Mouse (Mus musculus): ENCODE measurements around the gene Kat7. TPM values are rescaled to one million over a fixed set of nuclear protein-coding genes. Genes with fewer than 3 reads are reported as not detected.

Gene Kat7
- 10 to 100 TPM; 52.0 to 63.0 TPM for total RNA-seq (2021)
- long read RNA-seq, experiment 1, transcript Kat7-204 (14 exons, 3,470 nt): minor isoform, 5 of 28 reads
- long read RNA-seq, experiment 1, transcript Kat7-205 (15 exons, 3,560 nt): major isoform, 9 of 28 reads
- long read RNA-seq, experiment 1, partial matches to known transcripts: 7 of 28 reads
- long read RNA-seq, experiment 1, other reads (novel, unspliced or antisense): 7 of 28 reads
- long read RNA-seq, experiment 2, partial matches to known transcripts: 0 of 8 reads
- long read RNA-seq, experiment 2, other reads (novel, unspliced or antisense): 5 of 8 reads

DNA sequence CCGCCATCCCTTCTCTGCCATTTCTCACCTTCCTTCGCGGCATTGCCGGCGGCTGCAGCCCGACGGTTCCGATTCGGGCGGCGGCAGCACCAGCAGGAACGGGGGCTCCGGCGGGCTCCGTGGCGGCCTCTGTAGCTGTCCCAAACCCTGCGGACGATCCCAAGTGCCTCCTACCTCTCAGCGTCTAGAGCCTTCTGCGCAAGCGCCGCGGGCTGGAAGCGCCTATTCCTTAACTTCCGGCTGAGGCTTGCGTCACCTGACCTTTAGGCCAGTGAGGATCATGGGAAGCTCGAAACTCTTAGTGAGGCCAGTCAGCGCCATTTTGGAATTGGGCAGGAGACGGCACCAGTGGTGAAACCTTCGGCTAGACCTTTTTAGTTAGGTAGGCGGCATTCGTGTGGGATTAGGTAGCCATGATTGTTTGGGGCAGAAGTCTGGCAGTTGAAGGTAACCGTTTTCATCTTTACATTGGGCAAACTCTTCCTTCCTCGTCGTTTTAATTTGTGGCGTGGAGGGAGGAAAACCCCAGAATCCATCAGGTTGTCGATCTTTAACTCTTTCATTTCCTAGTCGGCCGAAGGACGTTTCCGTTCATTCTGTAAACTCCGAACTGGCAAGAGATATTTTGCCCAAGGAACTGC, at the start of gene Kat7:
Gene Kat7 (minus strand): TSS at position 240 of the 641 bp plus-strand sequence.
- peak; percentile 96 for DNase-seq

DNA sequence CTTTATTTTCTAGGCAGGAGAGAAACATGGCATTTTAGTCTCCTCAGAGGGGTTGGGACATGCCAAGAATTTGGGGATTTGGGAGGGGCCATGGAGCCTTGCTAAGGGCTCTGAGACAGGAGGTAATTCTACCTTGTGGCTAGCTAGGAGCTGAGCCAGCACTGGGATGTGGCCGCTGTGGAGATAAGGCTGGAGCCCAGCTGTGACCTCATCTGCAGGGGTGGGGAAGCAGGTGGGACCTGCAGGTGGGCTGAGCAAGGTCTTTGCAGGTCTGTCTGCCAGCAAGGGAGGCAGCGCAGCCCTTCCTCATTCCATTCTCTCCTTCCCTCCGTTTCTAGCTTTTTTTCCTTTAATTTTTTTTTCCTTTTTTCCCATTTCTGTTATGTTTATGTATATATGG, 48.2 kb upstream of the Kat7 start:
- no peak for DNase-seq

DNA sequence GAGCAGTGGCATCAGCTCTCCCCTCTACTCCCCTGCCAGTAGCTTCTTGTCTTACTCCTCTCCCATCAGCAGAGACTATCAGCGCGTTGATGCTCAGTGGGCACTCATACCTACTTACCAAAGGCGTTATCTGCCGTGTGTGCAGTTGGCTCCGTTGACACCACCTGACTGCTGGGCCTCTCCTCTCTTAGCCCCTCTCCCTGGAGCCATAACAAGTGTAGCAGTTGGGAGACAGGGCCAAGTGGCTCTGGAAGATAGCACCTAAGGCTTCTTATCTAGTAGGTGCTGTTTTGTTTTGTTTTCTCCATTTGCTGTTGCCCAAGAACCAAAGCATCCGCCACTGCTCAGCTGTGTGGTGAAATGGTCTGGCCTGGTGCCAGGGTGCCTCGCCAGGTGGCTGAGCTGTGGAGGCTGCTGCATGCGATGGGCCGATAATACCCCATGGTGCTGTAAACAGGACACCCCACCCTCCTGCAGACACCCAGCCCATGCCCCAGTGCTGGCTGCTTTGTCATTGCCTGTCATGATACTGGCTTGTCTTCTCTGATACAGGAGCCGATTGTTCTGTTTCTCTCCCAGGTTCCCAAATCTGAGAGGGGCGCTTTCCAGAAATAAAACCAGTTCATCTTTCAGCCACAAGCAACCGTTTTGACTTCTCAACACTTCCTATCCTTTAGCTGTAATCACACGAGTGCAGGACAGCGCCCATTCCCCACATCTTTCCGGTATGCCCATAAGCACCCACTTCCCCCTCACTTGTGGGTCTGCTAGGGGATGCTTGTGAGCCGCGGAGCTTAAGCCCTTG, 46.6 kb upstream of the Kat7 start:
- DNase-seq: peak; percentile 81

DNA sequence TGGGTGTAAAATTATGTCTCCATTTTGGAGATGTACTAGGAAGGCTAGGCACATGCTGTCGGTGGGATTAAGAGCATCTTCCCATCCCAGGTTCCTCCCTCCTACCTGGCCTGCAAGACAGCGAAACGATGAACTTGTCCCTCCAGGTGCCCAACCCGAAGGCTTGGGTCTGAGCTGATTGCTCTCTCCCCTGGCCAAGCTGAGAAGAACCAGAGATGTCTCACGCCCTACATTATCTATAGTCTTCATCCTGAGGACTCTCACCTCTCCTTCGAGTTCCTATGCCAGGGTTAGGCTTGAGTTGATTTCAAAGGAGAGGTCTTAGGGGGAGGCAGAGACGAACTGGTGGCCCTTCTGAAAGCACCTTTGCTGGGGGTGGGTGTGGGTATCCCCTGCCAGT, 46.0 kb upstream of the Kat7 start:
- DNase-seq: no peak

- no peak for DNase-seq
Measured at GRCm38 (mm10) chr11:95355661-95356011, 45.6 kb upstream of the Kat7 start.

DNA sequence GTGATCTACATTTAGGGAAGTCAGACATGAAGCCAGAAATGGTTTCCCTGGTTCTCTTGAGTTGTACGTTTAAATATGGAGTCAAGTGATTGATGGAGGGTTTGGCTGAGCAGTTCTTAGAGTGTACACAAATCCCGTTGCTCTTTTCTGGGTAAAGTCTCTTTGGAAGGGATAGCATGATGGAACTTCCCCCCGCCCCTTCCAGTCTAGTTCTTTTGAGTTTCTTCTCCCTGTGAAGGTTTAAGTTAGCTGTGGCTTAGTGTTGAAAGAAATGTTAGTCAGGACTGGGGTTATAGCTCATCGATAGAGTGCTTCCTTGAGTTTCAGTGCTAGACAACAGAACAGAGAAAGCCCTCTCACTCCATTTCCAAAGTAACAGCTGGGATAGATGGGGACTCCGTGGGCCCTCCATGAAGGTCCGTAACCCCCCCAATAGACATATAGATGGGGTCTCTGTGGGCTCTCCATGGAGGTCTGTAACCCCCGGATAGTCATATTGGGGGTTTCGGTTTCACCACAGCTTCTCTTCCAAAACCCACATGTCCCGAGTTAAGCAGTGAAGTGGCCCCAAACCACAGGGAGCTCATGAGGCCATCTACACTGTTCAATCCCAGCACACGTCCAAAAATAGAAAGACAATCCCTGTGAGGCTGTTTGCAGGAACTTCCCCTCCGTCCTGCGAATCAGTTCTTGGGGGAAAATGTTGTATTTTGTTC, 45.1 kb upstream of the Kat7 start:
- DNase-seq: no peak

DNA sequence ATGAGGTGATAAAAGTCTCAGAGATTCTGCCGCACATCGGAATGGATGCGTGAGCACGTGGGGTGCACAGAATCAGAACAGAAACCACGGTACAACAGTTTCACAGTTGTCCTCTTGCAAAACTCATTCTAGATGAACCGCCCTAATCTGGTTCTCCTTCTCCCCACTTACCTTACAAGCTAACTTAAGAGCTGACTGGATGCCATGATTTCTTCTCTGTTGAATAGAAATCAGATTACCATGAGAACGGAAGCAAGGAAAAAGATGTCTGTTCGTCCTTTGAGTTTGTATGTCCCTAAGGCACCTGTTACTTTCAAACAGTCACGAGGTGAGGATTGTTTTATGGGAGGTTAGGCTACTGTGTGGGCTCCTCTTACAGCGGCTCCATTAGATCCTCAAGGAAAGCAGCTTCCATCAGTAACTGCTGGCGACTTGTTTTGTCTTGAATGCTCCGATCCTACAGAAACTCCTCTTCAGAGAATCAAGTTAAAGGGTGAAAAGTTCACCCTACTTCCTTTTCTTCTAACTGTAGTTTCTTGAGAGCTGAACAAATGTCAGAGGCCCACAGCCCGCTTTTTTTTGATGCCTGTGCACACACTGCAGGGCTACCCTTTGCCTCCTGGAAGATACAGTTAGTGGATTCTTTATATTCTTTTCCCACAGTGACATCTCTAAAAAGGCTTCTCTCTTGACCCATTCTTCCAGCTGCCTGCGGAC, 44.3 kb upstream of the Kat7 start:
- no peak for DNase-seq

DNA sequence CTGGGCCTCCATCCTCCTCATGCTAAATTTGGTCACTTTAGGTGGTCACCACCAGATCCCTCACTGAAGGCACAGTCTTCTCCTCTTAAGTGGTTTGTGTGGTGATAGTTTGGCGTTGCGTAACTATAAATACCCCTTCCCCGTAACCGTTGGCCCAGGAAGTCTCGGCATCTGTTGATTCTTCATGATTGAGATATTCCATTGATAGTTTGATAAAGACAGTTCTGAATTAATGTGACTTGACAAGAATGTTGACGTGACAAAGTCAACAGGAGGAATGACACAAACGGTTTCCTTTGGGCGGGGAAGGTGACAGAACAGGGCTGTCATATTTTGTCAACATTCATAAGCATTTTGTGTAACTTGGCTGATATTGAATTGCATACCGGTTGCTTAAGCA, 43.2 kb upstream of the Kat7 start:
- DNase-seq: no peak

GRCm38 (mm10) chr11:95352686-95353085, 42.6 kb upstream of the Kat7 start:
- no peak for DNase-seq

GRCm38 (mm10) chr11:95350960-95351359, 40.9 kb upstream of the Kat7 start:
- no peak for DNase-seq

DNA sequence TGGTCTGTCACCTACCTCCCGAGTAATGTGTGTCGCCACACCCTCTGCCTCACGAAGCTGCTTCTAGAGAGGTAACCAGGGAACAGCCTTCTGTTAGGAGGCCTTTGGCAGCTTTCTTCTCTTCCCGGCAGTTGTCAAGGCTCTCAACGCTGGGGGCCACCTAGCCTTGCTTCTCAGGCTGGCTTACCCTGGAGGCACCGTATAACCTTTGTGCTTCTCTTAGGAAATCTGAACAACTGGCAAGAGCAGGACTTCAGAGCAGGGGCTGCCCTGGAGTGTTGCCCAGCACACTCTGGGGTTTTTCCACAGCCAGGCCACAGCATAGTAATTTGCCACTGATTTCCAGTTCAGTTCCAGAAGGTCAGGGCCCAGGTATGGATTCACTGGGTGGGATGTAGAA, 40.2 kb upstream of the Kat7 start:
- DNase-seq: peak; percentile 71

DNA sequence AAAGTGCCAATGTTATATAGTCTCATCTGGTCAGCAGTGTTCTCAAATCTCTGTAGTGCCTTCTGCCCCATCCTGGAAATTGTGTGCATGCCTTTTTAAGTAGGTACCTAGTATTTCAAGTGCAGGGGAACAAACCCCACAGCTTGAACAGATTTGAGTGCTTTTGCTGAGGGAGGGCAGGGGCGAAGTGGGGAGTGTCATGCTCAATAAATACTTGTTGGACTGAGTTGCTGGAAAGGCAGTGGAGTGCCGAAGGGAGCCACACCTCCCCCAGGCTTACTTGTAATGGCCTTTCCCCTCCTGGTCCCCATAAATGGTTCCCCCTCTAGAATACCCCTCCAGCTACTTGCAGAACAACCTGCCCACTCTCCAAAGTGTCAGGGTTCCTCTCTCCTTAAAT, 34.1 kb upstream of the Kat7 start:
- DNase-seq: no peak

- DNase-seq: no peak
Measured at GRCm38 (mm10) chr11:95343180-95343579, 33.1 kb upstream of the Kat7 start.

- no peak for DNase-seq
Measured at GRCm38 (mm10) chr11:95340664-95341063, 30.6 kb upstream of the Kat7 start.

DNA sequence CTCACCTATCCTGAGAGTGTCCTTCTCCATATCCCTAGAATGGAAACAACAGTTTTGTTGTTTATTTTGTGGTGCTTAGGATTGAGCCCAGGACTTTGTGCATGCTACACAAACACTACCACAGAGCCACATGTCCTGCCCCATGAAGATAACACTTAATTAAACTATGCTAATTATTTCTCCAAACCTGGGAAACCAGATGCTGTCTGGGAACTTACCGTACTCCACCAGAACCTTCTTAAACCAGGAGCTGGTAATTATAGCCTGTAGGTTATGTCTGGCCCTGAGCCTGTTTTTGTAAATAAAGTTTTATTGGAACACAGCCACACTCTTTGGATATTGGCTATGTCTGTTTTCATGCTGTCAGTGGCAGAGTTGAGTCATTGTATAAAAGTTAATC, 30.2 kb upstream of the Kat7 start:
- DNase-seq: no peak

DNA sequence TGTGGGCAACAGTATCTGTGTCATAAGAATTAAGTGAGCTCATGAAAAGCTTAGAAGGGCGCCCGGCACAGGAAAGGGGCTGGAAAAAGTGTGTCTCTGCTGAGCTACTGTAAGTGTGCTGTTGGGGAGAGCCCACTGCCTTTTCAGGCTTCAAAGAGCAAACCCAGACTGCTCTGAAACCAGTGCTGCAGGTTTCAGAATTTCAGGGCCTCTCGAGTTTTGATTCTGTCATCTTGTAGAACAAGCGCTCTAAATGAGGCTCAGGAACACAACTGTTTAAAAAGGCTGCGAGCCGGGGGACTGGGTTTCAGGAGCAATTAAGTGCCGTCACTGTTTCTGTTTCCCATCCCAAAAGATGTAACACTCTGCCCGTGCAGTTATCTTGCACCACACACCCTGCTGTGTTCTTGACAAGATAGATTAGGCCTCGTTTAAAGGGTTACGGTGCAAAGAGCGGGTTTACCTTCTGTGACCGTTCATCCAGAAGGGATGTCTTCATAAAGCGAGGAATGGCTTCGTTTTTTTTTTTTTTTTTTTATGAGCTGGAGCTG, 29.5 kb upstream of the Kat7 start:
- DNase-seq: no peak

DNA sequence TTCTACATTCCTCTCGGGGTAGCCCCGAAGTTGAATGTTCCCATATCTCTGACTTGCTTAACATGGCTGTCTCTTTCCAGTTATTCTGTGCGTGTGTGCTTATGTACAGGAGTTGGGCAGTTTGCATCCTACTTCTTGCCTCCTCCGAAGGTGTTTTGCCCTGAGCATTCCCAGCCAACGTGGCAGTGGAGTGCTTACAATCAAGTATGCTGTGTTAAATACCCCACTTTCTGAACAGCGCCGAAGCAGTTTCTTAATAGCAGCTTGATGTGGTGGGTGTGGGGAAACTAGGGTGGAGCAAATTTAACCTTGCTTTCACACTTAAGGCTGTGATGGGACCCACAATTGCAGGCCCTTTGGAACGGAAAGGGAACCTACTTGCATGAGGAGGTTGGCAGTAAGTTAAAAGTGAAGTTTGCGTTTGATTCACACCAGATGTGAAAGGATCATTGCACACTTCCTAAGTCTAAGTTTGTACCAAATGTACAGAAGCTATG, 27.8 kb upstream of the Kat7 start:
- no peak for DNase-seq

GRCm38 (mm10) chr11:95337129-95337813, 27.2 kb upstream of the Kat7 start:
- peak; percentile 72 for DNase-seq

GRCm38 (mm10) chr11:95336568-95337128, 26.6 kb upstream of the Kat7 start, which contains the start of gene Fam117a:
TSS of gene Fam117a (plus strand) at chr11:95337018.
- peak; percentile 91 for DNase-seq

GRCm38 (mm10) chr11:95334448-95335060, 24.5 kb upstream of the Kat7 start:
- DNase-seq: no peak
